Mouse (Mus musculus): ENCODE data around the gene Arnt2.

The Arnt2 gene

DNA sequence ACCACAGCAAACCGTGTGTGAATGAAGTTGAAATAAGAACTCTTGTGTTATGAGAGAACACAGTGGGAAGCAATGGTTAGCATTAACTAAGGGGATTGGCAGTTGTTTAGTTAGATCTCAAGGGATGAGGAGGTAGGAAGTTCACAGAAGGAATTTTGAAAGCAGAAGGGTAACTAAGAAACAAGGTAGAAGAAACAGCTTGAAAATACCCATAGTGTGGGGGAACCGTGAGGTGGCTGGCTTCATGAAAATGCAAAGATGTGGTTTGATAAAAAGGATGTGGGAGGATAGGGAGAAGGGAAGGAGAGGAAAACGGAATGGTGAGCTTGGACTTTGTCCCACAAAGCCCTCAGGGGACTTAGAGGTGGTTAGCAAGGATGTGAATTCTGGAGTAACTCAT, 125.0 kb downstream of the Arnt2 start:
- no peak for DNase-seq

DNA sequence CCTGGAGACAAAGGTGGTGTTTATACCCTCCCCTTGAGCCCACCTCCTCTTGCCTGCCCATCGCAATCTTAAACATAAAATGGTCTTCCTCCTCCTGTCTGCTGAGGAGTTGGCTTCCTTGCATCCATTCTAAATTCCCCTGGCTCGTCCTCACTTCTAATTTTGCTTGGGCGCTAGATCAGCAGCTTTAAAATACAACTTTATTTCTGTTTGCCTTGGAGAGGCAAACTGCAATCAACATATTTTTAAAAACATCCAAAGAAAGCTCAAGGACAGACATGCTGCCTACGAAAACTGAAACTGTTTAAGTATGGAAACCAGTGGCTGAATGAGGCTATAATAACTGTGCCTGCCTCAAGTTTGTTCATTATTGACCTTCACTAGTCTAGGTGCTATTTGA, 127.7 kb downstream of the Arnt2 start:
- no peak for DNase-seq

DNA sequence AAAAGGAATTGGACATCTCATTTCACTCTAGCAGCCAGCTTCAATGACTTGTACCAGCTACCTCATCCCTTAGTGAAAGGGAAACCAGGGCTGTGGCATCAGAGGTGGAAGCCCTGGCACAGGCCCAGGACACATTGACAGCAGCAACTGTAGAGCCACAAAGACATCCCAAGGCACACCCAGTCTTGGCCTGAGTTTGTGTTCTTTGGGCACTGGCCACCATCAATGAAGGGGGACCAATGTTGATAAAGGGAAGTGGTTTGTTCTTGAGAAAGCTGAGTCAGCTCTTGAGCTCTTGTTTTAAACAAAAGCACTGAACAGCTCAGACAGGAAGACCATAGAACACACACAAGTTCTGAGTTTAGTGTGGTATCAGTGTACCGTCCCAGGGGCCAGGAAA, 130.7 kb downstream of the Arnt2 start:
- DNase-seq: no peak

DNA sequence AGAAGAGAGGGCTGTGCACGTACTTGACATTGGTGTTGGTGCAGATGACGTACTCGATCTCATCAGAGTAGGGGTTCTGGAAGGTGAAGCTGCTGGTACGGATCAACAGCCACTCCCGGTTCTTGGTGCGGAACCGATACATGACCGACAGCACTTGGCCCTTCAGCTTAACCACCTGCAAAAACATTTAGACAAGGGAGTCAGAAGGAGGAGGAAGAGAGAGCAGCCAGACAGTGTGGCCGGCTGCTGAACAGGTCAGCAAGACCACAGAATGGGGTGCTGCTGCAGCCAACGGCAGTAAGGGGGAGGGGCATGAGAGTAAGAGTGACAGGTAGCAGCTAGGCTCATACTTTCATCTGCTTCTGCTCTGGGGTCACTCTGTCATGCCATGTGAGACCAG, 134.7 kb downstream of the Arnt2 start:
- no peak for DNase-seq

DNA sequence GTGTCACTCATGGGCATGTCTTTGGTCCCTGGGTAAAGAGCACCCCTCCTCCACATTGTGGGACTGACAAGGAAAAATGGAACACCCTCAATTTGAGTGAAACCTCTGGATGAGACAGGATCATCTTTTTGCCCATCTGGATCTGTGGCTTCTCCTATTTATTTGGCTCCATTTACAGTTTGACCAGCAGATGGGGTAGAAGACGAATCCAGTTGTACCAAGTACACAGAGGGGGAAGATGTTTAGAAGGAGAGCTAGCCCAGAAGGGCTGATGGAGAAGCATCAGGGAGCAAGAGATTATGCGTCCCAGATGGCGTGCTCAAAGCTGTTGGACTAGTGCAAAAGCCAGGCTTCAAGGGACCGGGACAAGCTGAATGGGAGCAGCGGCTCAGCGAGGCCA, 136.0 kb downstream of the Arnt2 start:
- no peak for DNase-seq

DNA sequence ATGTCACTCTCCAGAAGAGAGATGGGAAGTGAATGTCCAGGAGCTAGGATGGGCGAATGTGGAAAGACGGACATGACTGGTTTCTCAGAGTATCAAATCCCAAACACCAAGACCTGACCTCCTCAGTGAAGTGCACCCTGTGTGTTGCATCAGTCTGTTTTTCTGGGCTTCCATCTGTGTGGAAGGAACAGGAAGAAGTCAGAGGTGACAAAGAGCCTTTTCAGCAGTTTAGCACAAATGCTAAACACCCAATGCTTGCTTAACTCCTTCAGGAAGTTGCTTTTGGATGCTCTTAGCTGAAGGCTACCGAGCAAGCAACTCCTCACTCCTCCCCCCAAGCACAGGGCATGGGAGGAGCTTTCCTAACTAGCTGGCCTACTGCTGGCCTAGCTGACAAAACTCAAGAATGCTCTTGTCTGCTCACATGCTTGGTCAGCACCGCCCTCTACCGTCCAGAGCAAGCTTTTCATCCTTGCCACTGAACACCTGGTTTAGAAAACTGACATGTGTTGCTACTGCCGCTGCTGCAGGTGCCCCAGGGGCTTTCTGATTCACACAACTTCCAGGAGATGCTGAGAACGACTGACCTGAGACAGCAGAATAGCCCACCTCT, 137.7 kb downstream of the Arnt2 start:
- DNase-seq: peak; percentile 80 to 81

DNA sequence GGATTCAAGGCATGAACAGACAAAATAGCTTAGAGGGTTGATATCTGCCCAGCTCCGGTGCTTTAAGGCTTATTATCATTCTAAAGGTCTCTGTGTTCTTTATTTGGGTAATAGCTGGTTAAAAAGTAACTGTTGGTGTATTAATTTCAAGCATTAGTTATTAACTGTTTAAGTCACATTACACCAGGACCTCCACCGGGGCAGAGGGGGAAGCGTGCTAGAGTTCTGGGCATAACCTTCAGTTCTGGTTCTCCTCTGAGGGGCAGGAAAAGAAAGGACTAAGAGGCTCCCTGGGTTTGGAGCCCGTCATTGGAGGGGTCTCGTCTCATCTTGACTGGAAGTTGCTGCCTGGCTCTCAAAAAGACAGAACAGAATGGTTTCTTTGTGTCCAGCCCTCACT, 138.5 kb downstream of the Arnt2 start:
- DNase-seq: no peak

DNA sequence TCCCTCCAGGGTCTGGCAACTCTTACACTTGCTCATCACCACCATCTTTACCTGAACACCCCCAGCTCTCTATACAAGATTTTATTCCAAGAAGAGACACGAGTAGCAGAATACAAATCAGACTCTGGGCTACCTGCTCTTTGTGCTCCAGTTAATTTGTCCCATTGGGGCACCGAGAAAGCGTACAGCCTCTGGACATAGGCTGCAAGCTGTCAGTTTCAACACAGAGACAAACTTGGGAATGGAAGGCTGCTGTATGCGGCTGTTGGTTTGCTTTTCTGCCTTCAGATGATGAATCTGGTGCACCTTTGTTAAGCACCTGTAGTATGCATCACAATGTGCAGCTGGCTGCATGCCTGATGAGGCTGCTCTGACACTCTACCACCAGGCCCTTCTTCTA, 146.5 kb downstream of the Arnt2 start:
- DNase-seq: no peak

DNA sequence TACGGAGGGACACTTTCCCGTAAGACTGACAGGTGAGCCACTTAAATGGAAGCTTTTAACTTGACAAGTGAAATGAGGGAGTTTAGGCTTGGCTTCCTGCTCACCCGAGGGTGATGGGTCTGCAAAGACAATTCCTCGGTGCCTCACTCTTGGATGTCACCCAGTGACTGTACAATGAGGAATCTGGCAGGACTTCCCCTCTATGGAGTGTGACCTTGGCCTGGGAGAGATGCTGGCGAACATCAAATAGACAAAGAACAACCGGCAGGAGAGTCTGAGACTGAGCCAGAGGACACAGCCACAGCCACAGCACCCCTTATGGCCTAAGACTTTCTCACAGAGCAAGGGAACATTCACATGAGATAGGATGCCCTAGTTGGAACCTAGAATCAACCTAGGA, 148.6 kb downstream of the Arnt2 start:
- DNase-seq: no peak

DNA sequence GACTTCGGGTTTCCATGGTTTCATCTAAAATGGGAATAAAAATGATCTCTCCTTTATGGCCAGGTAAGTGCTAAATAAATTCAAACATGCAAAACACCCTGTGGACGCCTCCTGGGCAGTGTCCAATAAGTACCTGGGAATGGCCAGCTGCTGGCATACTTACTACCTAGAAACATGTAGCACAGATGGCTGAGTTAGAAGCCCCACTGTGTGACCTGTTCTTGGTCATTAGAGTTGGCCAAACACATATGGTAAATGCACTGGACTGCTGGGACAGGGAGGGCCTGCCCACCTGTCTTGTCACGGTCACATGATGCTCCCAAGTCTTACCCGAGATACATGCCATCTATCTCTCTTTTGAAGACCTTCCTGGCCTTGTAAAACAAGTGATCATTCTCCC, 149.6 kb downstream of the Arnt2 start:
- no peak for DNase-seq

DNA sequence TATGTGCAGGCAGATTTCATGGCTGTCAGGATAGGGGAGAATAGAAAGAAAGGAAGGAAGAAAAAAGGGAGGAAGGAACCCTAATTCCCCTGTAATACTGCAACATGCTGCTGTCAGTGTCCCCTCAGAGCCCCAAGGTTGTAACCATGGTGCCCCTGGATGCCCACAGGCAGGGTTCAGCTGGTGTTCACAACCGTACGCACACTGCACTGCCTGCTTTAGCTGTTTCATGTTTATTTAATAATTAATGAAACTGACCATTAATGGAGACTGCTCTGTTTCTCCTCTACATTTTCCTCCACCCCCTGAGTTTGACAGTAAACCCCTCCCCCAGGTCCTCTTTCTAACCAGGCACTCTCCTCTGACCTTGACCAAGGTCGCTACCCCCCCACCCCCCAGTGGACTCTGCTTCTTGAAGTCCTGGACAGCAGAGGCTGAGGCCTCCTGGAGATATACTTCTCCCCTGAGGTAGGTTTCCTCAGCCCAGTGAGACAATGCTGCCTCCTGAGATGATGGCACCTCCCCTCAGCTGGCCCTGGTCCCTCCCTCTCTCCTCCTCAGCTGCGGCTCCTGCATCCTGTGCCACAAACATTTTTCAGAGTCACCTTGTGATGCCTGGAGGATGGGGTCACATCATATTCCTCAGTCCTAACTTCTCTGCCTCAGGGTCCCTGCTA, 150.5 kb downstream of the Arnt2 start:
- DNase-seq: no peak

DNA sequence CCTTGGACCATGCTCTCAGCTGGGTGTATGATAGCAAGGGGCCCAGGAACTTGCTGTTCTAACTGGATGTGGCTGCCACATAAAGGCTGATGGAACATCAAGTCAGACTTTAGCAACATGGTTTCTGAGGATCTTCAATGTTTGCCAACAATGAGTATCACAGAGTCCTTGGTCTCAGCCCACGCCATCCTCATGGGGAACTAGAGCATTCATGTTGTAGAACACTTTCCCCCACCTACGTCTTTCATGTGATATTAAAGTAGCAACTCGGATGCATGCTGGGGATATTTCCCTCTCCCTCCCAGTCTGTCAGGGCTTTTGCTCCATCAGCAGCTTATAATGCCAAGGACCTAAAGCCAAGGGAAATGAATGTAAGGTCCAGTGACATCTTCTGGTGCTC, 153.3 kb downstream of the Arnt2 start:
- DNase-seq: no peak

DNA sequence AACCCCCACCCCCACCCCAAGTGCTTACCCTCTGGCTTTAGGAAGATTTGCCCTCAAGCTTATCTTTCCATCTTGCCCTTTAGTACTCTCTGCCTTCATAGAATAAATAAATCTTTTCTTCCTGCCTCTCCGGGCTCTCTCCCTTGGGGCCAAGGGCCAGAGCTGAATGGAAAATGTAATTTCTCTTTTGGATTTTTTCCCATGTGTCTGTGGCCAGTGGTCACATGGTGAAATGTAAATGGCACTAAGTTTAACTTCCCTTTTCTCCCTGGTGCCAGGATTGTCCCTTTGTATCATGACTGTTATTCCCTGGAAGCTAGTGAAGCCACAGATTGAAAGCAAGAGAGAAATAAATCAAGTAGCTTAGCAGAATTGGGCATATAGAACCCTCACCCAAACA, 153.7 kb downstream of the Arnt2 start:
- no peak for DNase-seq

DNA sequence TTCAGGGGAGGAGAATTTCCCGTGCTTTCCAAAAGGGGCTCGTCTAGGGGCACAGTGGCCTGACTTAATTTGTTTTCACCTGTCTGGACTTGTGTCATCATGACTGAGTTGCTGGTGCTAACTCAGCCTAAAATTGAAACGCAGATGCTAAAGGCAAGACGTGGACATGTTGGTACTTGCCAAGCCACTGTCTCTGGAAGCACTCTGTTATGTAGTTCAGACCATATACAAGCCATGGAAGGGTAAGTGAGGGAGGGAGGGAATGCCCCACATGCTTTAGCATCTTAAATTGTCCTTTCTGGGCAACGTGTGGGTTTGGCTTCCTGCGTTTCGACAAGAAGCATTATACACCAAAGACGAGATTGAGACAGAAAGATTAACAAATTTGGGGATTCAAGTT, 155.1 kb downstream of the Arnt2 start:
- no peak for DNase-seq

DNA sequence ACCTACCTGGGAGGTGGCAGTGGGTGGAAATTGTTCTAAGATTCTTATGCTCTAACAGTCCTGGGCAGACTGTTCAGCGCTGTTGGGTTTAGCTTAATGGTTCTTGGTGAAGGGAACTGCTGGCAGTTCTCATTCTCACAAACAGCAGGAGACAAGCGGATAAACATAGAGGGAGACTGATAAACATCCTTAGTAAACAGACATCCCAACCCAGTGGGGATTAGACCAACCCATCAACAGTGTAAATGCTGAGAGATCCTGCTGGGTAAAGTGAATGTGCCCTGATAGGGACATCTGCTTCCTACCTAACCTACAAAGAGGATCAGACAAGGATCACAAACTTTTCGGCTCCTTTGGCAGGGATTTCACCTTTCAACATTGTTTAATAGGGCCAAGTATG, 155.7 kb downstream of the Arnt2 start:
- no peak for DNase-seq

DNA sequence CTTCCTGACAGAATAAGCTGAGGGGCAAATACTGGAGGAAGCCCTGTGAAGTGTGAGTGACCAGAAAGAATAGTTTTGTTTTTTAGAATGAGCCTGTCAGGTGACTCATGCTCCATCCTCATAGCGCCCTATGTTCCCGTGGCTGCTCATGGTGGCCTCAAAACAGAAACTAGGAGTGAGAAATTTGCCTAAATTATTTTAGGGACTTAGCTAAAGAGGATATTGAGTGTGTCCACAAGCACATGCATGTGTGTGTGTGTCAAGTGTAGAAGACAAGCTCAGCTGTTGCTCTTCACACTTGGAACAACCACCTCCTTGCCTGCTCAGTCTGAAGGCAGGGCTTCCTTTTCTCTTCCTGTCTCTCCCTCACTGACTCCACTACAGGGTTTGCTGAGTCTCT, 158.3 kb downstream of the Arnt2 start:
- no peak for DNase-seq

DNA sequence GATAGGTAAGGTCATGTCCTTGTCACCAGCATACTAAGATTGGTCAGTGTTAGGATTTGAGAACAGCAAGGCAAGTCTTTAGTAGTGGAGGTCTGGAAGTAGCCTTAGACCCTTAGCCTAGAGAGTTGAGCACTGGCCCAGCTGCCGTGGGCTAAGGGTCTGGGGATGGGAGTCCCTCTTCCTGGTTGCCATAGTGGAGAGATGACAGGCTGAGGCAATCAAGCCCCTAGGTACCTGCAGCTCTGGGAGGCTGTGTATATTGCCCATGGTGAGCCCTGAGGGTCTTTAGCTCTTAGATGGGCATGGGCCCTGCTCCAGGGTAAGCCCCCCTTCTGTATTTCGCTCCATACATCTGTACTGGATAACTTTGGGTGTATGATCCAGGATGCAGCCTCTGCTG, 159.2 kb downstream of the Arnt2 start:
- no peak for DNase-seq

DNA sequence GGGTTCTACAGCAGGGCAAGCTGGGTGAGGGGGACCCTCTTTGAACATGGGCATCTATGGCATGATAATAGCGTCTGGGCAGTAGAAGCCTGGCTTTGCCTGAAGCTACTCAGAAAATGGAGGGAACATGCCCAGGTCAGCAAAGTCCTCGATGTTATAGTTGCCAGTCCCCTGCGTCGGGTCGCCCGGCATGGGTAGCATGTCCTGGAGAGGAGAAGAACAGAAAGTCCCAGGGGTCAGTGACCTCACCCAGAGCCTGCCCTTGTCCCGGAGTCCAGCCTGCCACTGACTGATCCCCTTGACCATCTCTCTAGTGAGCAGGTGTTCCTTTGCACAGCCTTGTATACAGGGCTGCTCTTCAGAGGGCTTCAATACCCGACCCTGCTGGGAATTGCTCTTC, 160.0 kb downstream of the Arnt2 start:
- no peak for DNase-seq

DNA sequence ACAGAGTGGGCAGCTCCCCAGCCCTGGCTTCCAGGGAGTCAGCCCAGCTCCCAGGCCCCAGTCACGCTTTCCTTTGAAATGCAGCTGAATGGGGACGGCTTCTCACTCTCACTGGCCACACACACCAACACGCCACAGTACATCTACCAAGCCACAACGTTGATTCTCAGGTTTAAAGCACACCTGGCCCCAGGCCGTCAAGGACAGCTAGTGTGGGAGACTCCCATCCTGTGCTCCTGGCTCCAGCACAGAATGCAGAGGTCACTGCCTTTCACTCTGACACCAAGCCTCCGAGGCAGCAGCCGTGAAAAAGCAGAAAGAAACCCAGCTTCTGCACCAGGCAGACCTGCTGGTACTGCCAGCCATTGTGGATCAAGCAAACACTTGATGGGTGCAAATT, 160.6 kb downstream of the Arnt2 start:
- no peak for DNase-seq

DNA sequence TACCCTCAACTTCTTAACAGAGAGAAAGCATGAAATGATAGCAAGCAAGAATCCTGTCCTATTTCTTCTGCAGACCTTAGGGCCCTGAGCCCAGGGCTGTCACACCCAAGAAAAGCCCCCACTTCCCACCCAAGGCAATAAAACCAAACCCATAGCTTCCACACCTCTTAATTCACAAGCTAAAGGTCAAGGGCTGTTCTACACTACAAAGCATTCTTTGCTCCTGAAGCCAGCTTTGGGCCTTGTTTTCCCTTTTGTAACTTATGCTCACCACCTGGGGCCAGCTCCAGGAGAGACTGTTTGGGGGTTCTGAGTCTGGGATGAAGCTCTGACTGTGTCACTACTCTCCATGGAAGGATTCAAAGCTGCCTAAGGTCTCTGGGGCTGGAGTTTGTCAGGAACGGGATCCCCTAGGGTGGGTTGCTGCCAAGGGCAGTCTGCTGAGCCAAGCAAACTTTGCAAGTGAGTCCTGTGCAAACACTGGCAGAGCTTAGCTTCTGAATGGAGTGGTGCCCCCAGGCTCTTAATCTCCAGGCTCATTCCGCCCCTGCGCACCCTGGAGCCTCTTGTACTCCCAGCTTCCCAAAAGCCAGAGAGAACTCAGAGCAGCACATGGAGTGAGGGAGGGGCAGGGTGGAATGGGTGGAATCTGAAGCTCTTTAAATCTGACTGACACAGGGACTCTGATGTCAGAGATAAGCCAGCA, 161.9 kb downstream of the Arnt2 start:
- DNase-seq: no peak

DNA sequence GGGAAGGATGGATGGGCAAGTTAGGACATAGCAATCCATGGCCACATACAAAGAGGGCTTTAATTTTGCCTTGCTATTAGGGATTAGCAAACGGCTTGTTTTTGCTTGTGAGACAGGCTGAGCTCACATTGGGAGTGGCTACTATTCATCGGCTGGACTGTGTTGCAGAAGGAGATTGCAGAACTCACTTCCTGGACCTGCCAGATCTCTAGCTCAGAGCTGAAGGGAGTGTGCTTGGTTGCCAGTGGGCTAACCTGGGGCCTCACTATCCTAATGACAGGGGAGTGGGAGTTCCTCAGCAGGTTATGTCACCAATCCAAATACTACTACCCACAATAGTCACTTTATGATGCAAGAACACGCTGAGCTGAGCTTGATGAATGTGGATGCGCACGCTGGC, 163.1 kb downstream of the Arnt2 start:
- DNase-seq: no peak

DNA sequence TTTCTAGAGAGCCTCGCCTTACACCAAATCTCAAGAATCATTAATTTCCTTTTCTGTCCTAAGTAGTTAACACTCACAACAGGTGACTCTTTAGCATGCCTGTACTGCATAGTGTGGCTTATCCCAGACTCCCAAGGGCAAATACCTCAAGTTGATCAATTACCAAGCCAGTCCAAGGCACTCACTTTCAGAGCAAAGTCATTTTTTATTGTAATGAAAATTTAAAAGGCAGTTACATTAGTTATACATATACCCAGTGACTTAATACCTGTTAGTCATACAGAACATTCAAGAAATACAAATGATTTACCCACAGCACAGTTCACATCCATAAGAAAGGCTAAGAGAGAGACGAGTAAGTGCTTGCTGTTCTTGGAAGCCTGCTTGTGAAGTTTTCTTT, 163.9 kb downstream of the Arnt2 start:
- no peak for DNase-seq

DNA sequence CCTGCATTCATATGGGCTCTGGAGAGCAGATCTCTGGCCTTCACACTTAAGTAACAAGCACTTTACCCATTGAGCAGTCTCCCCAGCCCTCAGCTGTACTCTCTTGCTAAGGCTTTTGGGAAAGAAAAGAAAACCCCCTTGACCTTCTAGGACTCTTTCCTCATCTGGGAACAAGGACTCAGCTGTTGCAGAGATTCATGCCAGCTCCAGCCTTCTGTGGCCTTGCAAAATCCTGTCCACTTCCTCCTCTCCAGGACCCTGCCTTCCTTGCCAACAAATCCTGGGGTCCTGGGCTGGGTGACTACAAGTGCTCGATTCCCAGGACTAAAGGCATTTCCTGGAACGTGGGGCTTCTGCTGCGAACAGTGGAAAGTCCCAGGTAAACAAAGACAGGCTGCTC, 169.6 kb downstream of the Arnt2 start:
- no peak for DNase-seq

DNA sequence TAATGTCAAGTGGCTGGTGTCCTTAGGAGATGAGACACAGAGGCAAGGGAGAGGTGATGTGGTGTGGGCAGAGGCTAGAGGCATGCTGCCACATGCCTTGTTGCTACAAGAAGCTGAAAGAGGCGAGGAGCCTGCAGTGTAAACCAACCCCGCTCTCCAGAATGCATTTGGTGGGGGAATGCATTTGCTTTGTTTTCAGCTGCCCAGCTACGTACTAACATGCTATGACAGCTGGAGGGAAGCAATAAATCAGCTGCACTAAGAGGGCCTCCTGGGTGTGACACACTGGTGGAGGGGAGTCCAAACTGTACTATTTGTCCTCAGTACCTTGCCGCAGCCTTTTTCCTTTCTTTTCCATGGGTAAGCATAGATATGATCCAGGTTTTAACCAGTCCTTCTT, 172.3 kb downstream of the Arnt2 start:
- DNase-seq: no peak

DNA sequence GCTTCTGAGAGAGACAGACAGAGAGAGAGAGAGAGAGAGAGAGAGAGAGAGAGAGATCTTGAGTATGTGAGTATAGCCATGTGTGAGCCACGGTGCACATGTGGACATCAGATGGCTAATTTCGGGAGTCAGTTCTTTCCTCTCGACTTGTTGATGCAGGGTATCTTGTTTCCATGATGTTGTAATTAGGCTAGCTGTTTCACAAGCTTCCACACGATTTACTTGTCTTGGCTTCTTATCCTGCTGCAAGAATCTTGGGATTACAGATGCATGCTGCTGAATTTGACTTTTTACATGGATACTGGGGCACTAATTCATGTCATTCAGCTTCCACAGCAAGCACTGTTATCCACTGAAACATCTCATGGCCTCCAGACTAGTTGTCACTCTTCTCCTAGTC, 178.6 kb downstream of the Arnt2 start:
- no peak for DNase-seq
